Mouse (Mus musculus): ENCODE data around the gene Cdh6. TPM values are rescaled to one million over a fixed set of nuclear protein-coding genes. Genes with fewer than 3 reads are reported as not detected.

Cdh6 gene
- 1.2 TPM for polyA plus RNA-seq (2015; fragmentation: Illumina TruSeq; extraction: RNeasy Lipid Tissue Mini Kit (QIAGEN cat#74804); ENCODE audit: insufficient read depth, low replicate concordance)

DNA sequence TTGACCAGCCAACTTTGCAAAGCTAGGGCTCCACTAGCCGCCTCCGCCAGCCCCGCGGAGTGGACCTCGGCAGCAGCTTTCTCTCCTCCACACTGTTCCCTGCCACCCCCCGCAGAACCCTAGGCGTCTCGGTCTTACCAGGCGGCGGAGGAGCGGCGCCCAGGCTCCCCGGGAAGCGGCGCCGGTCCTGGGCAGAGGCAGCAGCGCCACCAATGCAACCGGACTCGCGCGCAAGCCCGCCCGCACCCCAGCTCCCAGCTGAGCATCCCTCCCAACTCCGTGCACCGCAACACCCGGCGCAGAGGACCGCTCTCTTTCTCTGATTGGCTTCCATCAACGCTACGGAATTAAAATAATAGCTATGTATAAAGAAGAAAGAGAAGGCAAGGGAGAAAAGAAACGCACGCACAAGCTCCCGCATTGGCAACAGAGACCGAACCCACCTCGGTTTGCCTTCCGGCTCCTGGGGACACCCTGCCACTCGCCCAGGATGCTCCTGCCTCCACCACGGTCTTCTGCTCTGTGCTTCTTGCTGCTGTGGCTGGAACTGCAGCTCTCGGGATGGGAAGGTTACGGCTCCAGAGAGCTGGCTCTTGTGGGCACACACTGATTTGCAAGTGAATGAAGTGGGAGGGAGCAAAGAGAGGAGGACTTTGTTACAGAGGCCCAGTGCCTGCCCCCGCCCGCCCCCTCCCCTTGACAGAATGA, at the start of gene Cdh6:
TSS of gene Cdh6 (minus strand) at position 605 of the 708 bp plus-strand sequence.

